8 mouse cellular contexts compared by ENCODE assay signal in the genomic region with DNA sequence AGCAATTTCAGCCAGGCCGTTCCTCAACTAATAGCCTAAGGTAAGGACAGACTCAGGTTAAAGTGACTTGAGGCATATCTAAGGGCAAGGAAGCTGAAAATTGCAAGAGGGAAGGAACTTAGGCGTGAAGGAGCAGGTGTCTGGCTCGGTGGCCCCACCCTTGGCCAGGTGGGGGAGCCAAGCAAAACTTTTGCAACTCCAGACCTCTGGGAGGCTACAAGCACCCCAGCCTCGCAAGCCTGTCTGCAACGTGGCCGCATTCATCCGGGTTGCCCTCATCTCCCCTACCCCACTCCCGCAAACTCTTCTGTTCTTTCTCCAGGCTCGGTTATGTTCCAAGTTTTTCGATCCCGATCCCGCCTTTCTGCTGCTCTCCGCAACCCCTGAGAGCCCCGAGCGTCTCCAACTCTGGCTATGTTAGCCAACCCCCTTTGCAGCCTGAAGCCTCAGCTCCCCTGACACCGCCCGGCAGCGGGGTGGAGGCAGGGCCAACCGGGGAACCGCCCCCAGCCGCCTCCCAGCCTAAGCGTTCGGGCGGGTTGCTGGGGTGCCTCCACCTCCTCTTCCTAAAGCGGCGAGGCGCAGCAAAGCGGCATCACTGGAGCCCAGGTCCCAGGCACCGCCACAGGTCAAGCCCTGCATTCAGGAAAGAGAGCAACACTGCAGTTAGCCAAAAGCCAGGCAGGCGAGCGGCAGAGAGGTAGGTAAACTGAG. TPM values are rescaled to one million over a fixed set of nuclear protein-coding genes. Genes with fewer than 3 reads are reported as not detected.
A peak's percentile ranks its signal among the peaks of the same experiment; 100 is the strongest.
DNase-seq lines count a peak whose midpoint lies in the region; ATAC-seq lines count a peak whose summit lies in the region.

A gene (plus strand): TSS at position 201 of the 714 bp plus-strand sequence.

- no peaks in the 10 kb centered on the region; the same call in 1 of the 2 replicates for H3K4me1 ChIP-seq in hindbrain, embryonic 10.5 days (replicated peaks)

- H3K36me3 ChIP-seq in hindbrain, embryonic 10.5 days = no peaks in the 10 kb centered on the region

- H3K27ac ChIP-seq in hindbrain, embryonic 10.5 days = peak within 1 kb of the TSS; percentile 53; the same call in 1 of the 2 replicates

- ATAC-seq in frontal cortex, adult (ENCODE audit: low TSS enrichment) = peak; percentile 93

- H3K4me3 ChIP-seq in hindbrain, embryonic 10.5 days = peak within 1 kb of the TSS; percentile 58

- 23% methylated on average over 31 of the region's 31 CpGs for WGBS in hindbrain, embryonic 10.5 days

- H3K27me3 ChIP-seq in hindbrain, embryonic 10.5 days (ENCODE audit: insufficient read depth, poor library complexity, severe bottlenecking) = peaks cover 48% of the 10 kb centered on the region

- peak; percentile 26 for DNase-seq in MEL-GATA-1-ER (ENCODE audit: extremely low read depth, low read depth)
- peak; percentile 1 for DNase-seq in cerebellum, adult 9-10 months
- DNase-seq in hindbrain, embryonic 10.5 days (ENCODE audit: low spot score) = peak; percentile 60
- DNase-seq in layer of hippocampus, postnatal 10 days (ENCODE audit: low spot score in 2 of 2) = peak; percentile 9 to 38
- peak; percentile 66 for DNase-seq in lung, postnatal 25 days (ENCODE audit: low spot score)
- peak; percentile 70 for DNase-seq in ovary, postnatal 36 days (ENCODE audit: low spot score)
- DNase-seq in thymus, postnatal 36 days = peak; percentile 86 to 91

- peaks cover 4% of the 10 kb centered on the region; the same call in 1 of the 2 replicates for H3K9me3 ChIP-seq in hindbrain, embryonic 10.5 days

RNA-seq across cellular contexts. Expression of the gene that starts here (rescaled TPM):
- polyA plus RNA-seq in hindbrain, embryonic 10.5 days (2016; fragmentation: Nextera tagmentation; extraction: Ambion mirVana) = 2.3 and 4.6 TPM in 2 replicates
- 1 to 10 TPM; 3.0 TPM for total RNA-seq in layer of hippocampus, postnatal 10 days (2021)

Comparison
In these comparisons a context has a peak if more than half of its experiments do, and no peak if none do; other contexts are left out.
1. Peak in every context shown above with its lines: DNase-seq, ATAC-seq, H3K4me3 ChIP-seq and H3K27ac ChIP-seq.
2. DNase-seq: peak in every context shown above with its lines; median percentile 88 in thymus, postnatal 36 days; 70 in ovary, postnatal 36 days; 66 in lung, postnatal 25 days; 60 in hindbrain, embryonic 10.5 days; 26 in MEL-GATA-1-ER; 24 in layer of hippocampus, postnatal 10 days; 1 in cerebellum, adult 9-10 months.